Mouse (Mus musculus) MEL (cell line): ENCODE results near the gene Hs1bp3. TPM values are rescaled to one million over a fixed set of nuclear protein-coding genes. Genes with fewer than 3 reads are reported as not detected.

Source experiments
- DNase-seq: peaks from one replicate; pipeline ENCODE4 v3.0.0; 2011; ENCODE audit warnings: low read depth, low spot score
- H3K27ac ChIP-seq: 2 replicates; pipeline ENCODE4 v1.5.1; 2012; ENCODE audit warnings: low read depth, mild to moderate bottlenecking, control low read depth, low read length, moderate library complexity; ENCODE audit not compliant: control insufficient read depth
- H3K27me3 ChIP-seq, 2 experiments: fragments of 150-350 bp in 1 of 2; sonication (generic) in 1 of 2; 2 replicates each; pipeline ENCODE4 v1.6.1; 2012; ENCODE audit warnings: low read length in 2 of 2, mild to moderate bottlenecking in 2 of 2, improper control_type of control experiment in 1 of 2, moderate library complexity in 1 of 2; ENCODE audit not compliant: insufficient read depth in 2 of 2, control insufficient read depth in 1 of 2
- H3K36me3 ChIP-seq, 2 experiments: 2 replicates each; pipeline ENCODE4 v1.6.1; 2012 to 2014; ENCODE audit warnings: low read length in 2 of 2, improper control_type of control experiment in 1 of 2, inconsistent platforms in 1 of 2, mild to moderate bottlenecking in 1 of 2; ENCODE audit not compliant: insufficient read depth in 2 of 2, control insufficient read depth in 1 of 2
- H3K4me1 ChIP-seq, 2 experiments: fragments of 150-350 bp in 1 of 2; sonication (generic) in 1 of 2; 2 replicates each; pipeline ENCODE4 v1.6.1; 2012; ENCODE audit warnings: low read length in 2 of 2, improper control_type of control experiment in 1 of 2, mild to moderate bottlenecking in 1 of 2; ENCODE audit not compliant: insufficient read depth in 2 of 2, control insufficient read depth in 1 of 2
- H3K4me3 ChIP-seq, 2 experiments: fragments of 150-350 bp in 1 of 2; sonication (generic) in 1 of 2; 2 replicates each; pipeline ENCODE4 v1.5.1; 2012; ENCODE audit warnings: low read depth in 2 of 2, low read length in 2 of 2, mild to moderate bottlenecking in 2 of 2, moderate library complexity in 2 of 2, control low read depth in 1 of 2, improper control_type of control experiment in 1 of 2; ENCODE audit not compliant: control insufficient read depth in 1 of 2, insufficient read depth in 1 of 2
- H3K79me2 ChIP-seq: 2 replicates; pipeline ENCODE4 v1.6.1; 2012; ENCODE audit warnings: mild to moderate bottlenecking, low read length, moderate library complexity; ENCODE audit not compliant: control insufficient read depth, poor library complexity, insufficient read depth
- H3K9ac ChIP-seq: 2 replicates; pipeline ENCODE4 v1.6.1; 2012; ENCODE audit warnings: low read depth, mild to moderate bottlenecking, control low read depth, low read length, moderate library complexity; ENCODE audit not compliant: control insufficient read depth, poor library complexity, severe bottlenecking
- H3K9me3 ChIP-seq: fragments of 150-350 bp; sonication (generic); replicated peaks from 2 replicates; pipeline ENCODE4 v1.6.1; 2012; ENCODE audit warnings: mild to moderate bottlenecking, low read length, improper control_type of control experiment, moderate library complexity; ENCODE audit not compliant: insufficient read depth
- BHLHE40 ChIP-seq: IDR thresholded peaks from 2 replicates; pipeline ENCODE4 v1.6.1; 2012; ENCODE audit warnings: low read depth, mild to moderate bottlenecking, inconsistent platforms, low read length, improper control_type of control experiment, borderline replicate concordance
- E2F4 ChIP-seq: IDR thresholded peaks from 2 replicates; pipeline ENCODE4 v1.6.1; 2011; ENCODE audit warnings: low read depth, low read length, improper control_type of control experiment, borderline replicate concordance
- ELF1 ChIP-seq: IDR thresholded peaks from 2 replicates; pipeline ENCODE4 v1.6.1; 2014; ENCODE audit warnings: low read depth, mild to moderate bottlenecking, inconsistent platforms, low read length, improper control_type of control experiment, moderate library complexity
- GABPA ChIP-seq: IDR thresholded peaks from 2 replicates; pipeline ENCODE4 v1.6.1; 2012; ENCODE audit warnings: low read depth, mild to moderate bottlenecking, inconsistent platforms, low read length, improper control_type of control experiment, moderate library complexity
- HCFC1 ChIP-seq: IDR thresholded peaks from 2 replicates; pipeline ENCODE4 v1.6.1; 2012; ENCODE audit warnings: low read depth, mild to moderate bottlenecking, inconsistent platforms, low read length, improper control_type of control experiment, moderate library complexity
- KAT2A ChIP-seq: conservative IDR thresholded peaks from 2 replicates; pipeline ENCODE4 v1.6.1; 2012; ENCODE audit warnings: low read depth, low read length, improper control_type of control experiment, inconsistent platforms
- MEF2A ChIP-seq: IDR thresholded peaks from 2 replicates; pipeline ENCODE4 v1.6.1; 2014; ENCODE audit warnings: low read depth, mild to moderate bottlenecking, inconsistent platforms, low read length, improper control_type of control experiment; ENCODE audit not compliant: poor library complexity, insufficient replicate concordance, severe bottlenecking; ENCODE audit errors: extremely low read depth
- MXI1 ChIP-seq: IDR thresholded peaks from 2 replicates; pipeline ENCODE4 v1.6.1; 2011; ENCODE audit warnings: mild to moderate bottlenecking, low read depth, low read length, improper control_type of control experiment
- MYC ChIP-seq: IDR thresholded peaks from 2 replicates; pipeline ENCODE4 v1.6.1; 2011; ENCODE audit warnings: low read depth, mild to moderate bottlenecking, low read length, improper control_type of control experiment, moderate library complexity
- POLR2A ChIP-seq, 2 experiments: IDR thresholded peaks; 2 replicates each; pipeline ENCODE4 v1.6.1; 2011 to 2012; ENCODE audit warnings: low read length in 2 of 2, mild to moderate bottlenecking in 2 of 2, control low read depth in 1 of 2, improper control_type of control experiment in 1 of 2, low read depth in 1 of 2, moderate library complexity in 1 of 2; ENCODE audit not compliant: control insufficient read depth in 1 of 2, insufficient read depth in 1 of 2, poor library complexity in 1 of 2
- POLR2AphosphoS2 ChIP-seq: IDR thresholded peaks from 2 replicates; pipeline ENCODE4 v1.6.1; 2011; ENCODE audit warnings: low read length, improper control_type of control experiment
- SIN3A ChIP-seq: IDR thresholded peaks from 2 replicates; pipeline ENCODE4 v1.6.1; 2012; ENCODE audit warnings: low read length, improper control_type of control experiment, inconsistent platforms
- SMC3 ChIP-seq: IDR thresholded peaks from 2 replicates; pipeline ENCODE4 v1.6.1; 2011; ENCODE audit warnings: low read depth, low read length, improper control_type of control experiment
- TCF12 ChIP-seq: IDR thresholded peaks from 2 replicates; pipeline ENCODE4 v1.6.1; 2014; ENCODE audit warnings: low read depth, mild to moderate bottlenecking, inconsistent platforms, low read length, improper control_type of control experiment, moderate library complexity
- UBTF ChIP-seq: IDR thresholded peaks from 2 replicates; pipeline ENCODE4 v1.6.1; 2012; ENCODE audit warnings: low read depth, mild to moderate bottlenecking, inconsistent platforms, low read length, improper control_type of control experiment, moderate library complexity, borderline replicate concordance; ENCODE audit not compliant: insufficient read depth
- USF1 ChIP-seq: IDR thresholded peaks from 2 replicates; pipeline ENCODE4 v1.6.1; 2014; ENCODE audit warnings: low read depth, mild to moderate bottlenecking, inconsistent platforms, low read length, improper control_type of control experiment, moderate library complexity
- USF2 ChIP-seq, 2 experiments: IDR thresholded peaks; 2 replicates each; pipeline ENCODE4 v1.6.1; 2011 to 2012; ENCODE audit warnings: improper control_type of control experiment in 2 of 2, low read length in 2 of 2, borderline replicate concordance in 1 of 2, inconsistent platforms in 1 of 2, low read depth in 1 of 2, mild to moderate bottlenecking in 1 of 2; ENCODE audit not compliant: insufficient read depth in 1 of 2
- ZKSCAN1 ChIP-seq: IDR thresholded peaks from 2 replicates; pipeline ENCODE4 v1.6.1; 2012; ENCODE audit warnings: low read depth, mild to moderate bottlenecking, inconsistent platforms, low read length, improper control_type of control experiment, moderate library complexity
- ZMIZ1 ChIP-seq: IDR thresholded peaks from 2 replicates; pipeline ENCODE4 v1.6.1; 2012; ENCODE audit warnings: low read depth, mild to moderate bottlenecking, inconsistent platforms, low read length, improper control_type of control experiment, moderate library complexity
- ZNF384 ChIP-seq: IDR thresholded peaks from 2 replicates; pipeline ENCODE4 v1.6.1; 2012; ENCODE audit warnings: low read depth, mild to moderate bottlenecking, inconsistent platforms, low read length, improper control_type of control experiment
- polyA plus RNA-seq, 2 experiments: library from polyadenylated mRNA; stranded (reverse) in 1 of 2; unstranded in 1 of 2; fragments of >175 nt in 1 of 2; fragments of >200 nt in 1 of 2; gene quantifications; 2 replicates each; pipeline versions ENCODE4 v1.2.1 to v1.2.4; 2012; ENCODE audit warnings: low replicate concordance in 2 of 2, low read depth in 1 of 2; ENCODE audit not compliant: insufficient read length in 2 of 2, insufficient read depth in 1 of 2, missing spikeins in 1 of 2
- total RNA-seq: library from RNA; depleted of rRNA; stranded (reverse); fragments of 300-350 nt; gene quantifications from 2 replicates; pipeline ENCODE4 v1.2.3, GENCODE M21; 2012

The Hs1bp3 gene
- total and polyA plus RNA-seq, 3 experiments = 4.7 to 17.4 TPM; not detected in 1

DNA sequence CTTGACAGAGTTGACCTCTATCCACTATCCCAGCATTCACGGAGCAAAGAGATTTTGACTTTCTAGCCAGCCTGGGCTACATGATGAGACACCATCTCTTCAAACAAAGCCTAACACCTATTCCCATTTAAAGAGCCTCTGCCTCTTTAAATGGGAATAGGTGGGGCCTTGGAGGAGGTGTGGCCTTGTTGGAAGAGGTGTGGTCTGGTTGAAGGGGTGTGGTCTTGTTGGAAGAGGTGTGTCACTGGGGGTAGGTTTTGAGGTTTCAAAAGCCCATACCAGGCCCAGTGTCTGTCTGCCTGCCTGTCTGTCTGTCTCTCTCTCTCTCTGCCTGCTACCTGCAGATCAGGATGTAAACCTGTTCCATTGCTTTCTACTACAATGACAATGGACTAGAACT, 6.3 kb upstream of the Hs1bp3 start:
- Histone ChIP-seq H3K36me3 (no peaks in the 10 kb centered on the region), H3K27me3 (no peaks in the 10 kb centered on the region; a peak in 1 of 4 replicates), H3K79me2 (no peaks in the 10 kb centered on the region), H3K4me3 (no peak overlapping the region), H3K9ac (no peak overlapping the region), H3K4me1 (0 out of 4 replicates have a peak, but pooled peaks cover 0 to 2% of the 10 kb centered on the region in 2 experiments), H3K9me3 (no peaks in the 10 kb centered on the region), H3K27ac (no peak overlapping the region)
- TF ChIP-seq TCF12 = no peak
- peak; percentile 29; the same call in 1 of the 2 replicates for TF ChIP-seq SIN3A
- DNase-seq = peak; percentile 61

DNA sequence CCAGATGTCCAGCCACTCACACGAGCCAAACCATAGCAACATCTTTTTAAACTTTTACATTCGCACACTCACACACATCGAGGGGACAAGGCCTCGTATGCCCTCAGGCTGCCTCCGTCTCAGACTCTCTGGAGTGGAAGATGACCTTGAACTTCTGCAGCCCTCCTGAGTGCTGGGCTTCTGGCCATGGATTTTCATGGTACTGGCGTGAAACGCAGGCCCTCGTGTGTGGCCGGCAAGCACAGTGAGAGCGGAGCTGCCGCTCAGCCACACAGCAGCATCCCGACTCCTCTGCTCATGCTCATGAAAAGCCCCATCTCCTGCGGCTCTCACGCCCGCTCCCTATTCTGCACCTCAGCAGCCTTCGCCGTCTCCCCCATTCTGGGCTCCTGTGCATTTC, 2.2 kb upstream of the Hs1bp3 start:
- no peak overlapping the region for H3K27ac ChIP-seq
- H3K36me3 ChIP-seq = peaks cover 0 to 3% of the 10 kb centered on the region in 2 experiments; a peak in 1 of 4 replicates
- no peak for DNase-seq
- H3K79me2 ChIP-seq = peaks cover 2% of the 10 kb centered on the region
- H3K4me1 ChIP-seq = peaks cover 0 to 20% of the 10 kb centered on the region in 2 experiments; a peak in 2 of 4 replicates
- H3K9me3 ChIP-seq = no peaks in the 10 kb centered on the region
- no peak overlapping the region for H3K4me3 ChIP-seq
- H3K9ac ChIP-seq = no peak overlapping the region
- TF ChIP-seq SMC3 (no peak), USF2 (IDR thresholded peaks at IDR 0.05; ENCODE audit: borderline replicate concordance in 1 of 2, insufficient read depth in 1 of 2, low read depth in 1 of 2, low read length in 2 of 2) (no peak), POLR2AphosphoS2 (no peak), KAT2A (no peak), MXI1 (no peak), GABPA (no peak), ZMIZ1 (no peak), E2F4 (no peak), ELF1 (no peak), SIN3A (no peak), MYC (no peak), ZNF384 (no peak), UBTF (no peak), POLR2A (IDR thresholded peaks at IDR 0.05; ENCODE audit: control insufficient read depth in 1 of 2, insufficient read depth in 1 of 2, low read depth in 1 of 2, low read length in 2 of 2, poor library complexity in 1 of 2) (no peak)
- H3K27me3 ChIP-seq = no peaks in the 10 kb centered on the region; a peak in 1 of 4 replicates

DNA sequence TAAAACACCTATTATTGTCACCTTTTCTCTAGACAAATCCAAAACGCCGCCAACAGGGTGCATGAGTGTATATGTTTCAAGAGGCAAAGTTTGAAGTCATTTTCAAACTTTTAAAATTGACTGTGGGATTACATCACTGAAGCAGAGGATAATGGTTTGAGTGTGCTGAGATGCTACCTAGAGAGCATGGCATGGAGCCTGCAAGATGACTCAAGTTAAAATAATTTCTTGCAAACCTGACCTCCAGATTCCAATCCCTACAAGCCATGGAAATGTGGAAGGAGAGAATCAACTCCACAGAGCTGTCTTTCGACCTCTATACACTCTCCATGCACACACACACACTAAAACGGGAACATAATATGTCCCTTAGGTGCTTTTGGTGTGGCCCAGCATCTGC, 966 bp upstream of the Hs1bp3 start:
- Histone ChIP-seq H3K4me3 (no peak overlapping the region), H3K36me3 (peaks cover 0 to 6% of the 10 kb centered on the region in 2 experiments; a peak in 2 of 4 replicates), H3K4me1 (peaks cover 0 to 22% of the 10 kb centered on the region in 2 experiments; a peak in 3 of 4 replicates), H3K27ac (no peak overlapping the region), H3K9me3 (no peaks in the 10 kb centered on the region), H3K27me3 (no peaks in the 10 kb centered on the region; a peak in 1 of 4 replicates), H3K79me2 (peaks cover 2% of the 10 kb centered on the region), H3K9ac (no peak overlapping the region)
- DNase-seq = no peak
- TF ChIP-seq HCFC1 = no peak
- TF ChIP-seq SIN3A = no peak
- no peak for TF ChIP-seq USF1
- TF ChIP-seq SMC3 = no peak
- TF ChIP-seq MEF2A = no peak
- no peak for TF ChIP-seq ZKSCAN1
- no peak for TF ChIP-seq BHLHE40
- no peak for TF ChIP-seq TCF12
